Mouse (Mus musculus): ENCODE data around the gene Cyp2c65.
"Not testable (repeated sequence)": the region's sequence is repeated elsewhere in the genome, so short reads cannot be mapped to it uniquely, and the experiment has no call there.

The Cyp2c65 gene

DNA sequence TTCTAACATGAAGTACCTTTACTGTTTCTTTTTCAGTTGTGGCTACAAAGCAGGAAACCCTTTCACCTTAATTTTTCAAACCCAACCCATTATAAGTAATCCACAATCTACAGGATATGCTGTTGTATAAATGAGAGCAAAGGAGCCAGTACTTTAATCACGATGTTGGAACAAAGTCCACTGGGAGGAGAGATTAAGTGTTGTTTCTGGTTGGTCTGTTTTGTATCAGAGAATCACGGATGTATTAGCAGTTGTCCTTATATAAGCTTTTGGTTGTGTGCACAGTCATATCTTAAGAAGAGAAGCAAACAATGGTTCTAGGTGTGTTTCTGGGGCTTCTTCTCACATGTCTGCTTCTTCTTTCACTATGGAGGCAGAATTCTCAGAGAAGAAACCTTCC is at the start of gene Cyp2c65:
Gene Cyp2c65, plus strand, starts transcription at position 297 of the 400 bp plus-strand sequence.
- no peak for DNase-seq (ENCODE audit: extremely low spot score, low read depth, low spot score)

DNA sequence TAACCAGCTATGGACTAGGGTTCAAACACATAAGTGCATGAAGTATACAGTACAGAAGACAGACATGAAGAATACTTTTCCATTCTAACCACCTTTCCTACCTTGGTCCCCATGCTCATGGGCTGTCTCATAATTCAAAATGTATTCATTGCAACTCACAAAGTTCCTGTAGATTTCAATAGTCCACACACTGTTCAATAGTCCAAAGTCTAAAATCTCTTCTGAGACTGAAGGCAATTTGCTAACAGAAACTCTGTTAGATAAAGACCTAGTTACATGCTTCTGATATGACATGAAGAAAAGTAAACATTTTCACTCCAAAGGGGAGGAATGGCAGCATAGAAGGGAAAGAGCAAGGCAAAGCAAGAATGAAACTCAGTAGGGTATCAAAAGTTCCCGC is 2.9 kb upstream of the Cyp2c65 start:
- DNase-seq (ENCODE audit: extremely low spot score, low read depth, low spot score): no peak

DNA sequence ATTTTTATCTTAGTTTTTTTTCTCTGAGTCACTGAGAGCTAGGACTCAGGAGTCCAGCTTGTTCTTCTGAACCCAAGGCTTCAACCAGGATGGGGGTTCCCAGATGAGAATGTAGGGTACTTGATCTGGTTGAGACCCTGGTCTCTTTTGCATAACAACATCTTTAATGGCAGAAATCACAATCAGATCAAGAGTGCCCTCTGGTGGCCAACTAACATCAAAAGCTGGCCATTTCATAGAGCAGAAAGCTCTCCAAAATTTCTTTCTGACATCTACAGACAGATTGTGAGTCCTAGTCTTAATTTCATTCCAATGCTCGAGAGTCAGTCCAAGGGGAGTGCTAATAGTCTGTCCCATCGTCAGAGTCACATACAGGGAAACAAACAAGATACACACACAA is 38.0 kb downstream of the Cyp2c65 start:
- DNase-seq (ENCODE audit: extremely low spot score, low read depth, low spot score): not testable (repeated sequence)

DNA sequence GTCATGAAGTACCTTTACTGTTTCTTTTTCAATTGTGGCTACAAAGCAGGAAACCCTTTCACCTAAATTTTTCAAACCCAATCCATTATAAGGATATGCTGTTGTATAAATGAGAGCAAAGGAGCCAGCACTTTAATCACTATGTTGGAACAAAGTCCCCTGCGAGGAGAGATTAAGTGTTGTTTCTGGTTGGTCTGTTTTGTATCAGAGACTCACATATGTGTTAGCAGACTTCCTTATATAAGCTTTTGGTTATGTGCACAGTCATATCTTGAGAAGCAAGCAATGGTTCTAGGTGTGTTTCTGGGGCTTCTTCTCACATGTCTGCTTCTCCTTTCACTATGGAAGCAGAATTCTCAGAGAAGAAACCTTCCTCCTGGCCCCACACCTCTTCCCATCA is 52.8 kb downstream of the Cyp2c65 start, which contains the start of gene Cyp2c66:
Gene Cyp2c66, plus strand, starts transcription at position 255 of the 400 bp plus-strand sequence.
- DNase-seq (ENCODE audit: extremely low spot score, low read depth, low spot score): no peak

Measured in hindlimb bud, embryonic 11.5 days (tissue).